Mouse (Mus musculus): ENCODE measurements around the gene Gfpt2. TPM values are rescaled to one million over a fixed set of nuclear protein-coding genes. Genes with fewer than 3 reads are reported as not detected.

Gene Gfpt2
- polyA plus RNA-seq, 1 experiment from 2014 or later = 25.8 TPM

DNA sequence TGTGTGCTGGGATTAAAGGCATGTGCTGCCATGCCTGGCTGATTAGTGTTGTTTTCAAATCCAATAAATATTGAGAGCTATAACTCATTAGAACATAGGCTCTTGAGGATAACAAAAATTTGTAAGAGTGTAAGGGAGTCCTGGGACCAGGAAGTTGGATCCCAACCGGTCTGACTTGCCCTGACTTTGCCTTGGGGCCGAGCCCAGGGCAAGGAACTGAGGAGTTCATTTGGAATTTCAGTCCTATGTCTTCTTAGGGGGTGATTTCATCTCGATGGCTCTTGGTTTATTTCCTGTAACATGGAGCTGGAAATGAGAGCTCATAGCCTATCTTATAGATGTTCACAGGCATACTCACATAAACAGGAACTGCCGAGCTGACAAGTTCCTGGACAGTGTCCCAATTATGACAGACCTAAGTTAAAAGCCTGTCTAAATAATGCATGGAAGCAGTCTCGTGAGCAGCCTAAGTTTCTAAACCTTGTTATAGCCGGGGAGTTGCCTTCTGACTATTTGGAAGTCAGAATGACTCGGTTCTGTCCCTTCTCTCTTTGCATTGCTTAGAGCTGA lies 35.3 kb downstream of the Gfpt2 start:
- 89% methylated on average over 7 of the region's 7 CpGs for WGBS
- H3K36me3 ChIP-seq (replicated peaks) = peaks cover 87% of the 10 kb centered on the region
- H3K27me3 ChIP-seq (ENCODE audit: poor library complexity, severe bottlenecking) = no peaks in the 10 kb centered on the region

DNA sequence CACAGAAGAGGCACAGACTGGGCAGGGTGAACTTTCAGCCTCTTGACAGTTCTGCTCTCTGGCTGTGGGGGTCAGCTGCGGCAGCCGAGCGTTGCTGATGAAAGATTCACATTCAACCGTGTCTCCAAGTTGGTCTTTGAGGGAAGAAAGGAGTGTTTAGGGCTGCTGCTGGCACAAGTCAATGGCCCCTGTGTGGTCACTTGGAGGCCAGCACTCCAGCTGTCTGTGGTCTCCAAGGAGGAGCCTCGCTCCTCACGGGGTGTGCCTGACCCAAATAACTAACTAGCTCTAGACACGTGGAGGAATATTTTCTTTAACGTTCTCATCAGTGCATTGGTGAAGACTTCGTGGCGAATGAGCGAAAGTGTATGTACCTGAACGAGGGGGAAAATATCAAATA lies 38.0 kb downstream of the Gfpt2 start:
- no peaks in the 10 kb centered on the region for H3K27me3 ChIP-seq (ENCODE audit: poor library complexity, severe bottlenecking)
- H3K4me3 ChIP-seq = no peak overlapping the region
- no peaks in the 10 kb centered on the region for H3K9me3 ChIP-seq
- 87% methylated on average over 12 of the region's 12 CpGs for WGBS
- peaks cover 84% of the 10 kb centered on the region for H3K36me3 ChIP-seq (replicated peaks)
- no peak overlapping the region for H3K27ac ChIP-seq
- no peaks in the 10 kb centered on the region for H3K4me1 ChIP-seq
- DNase-seq (ENCODE audit: extremely low spot score, low spot score) = no peak

More for the DNA sequence above, 35.3 kb downstream of the Gfpt2 start:
- Histone ChIP-seq H3K4me3 (no peak overlapping the region), H3K9me3 (no peaks in the 10 kb centered on the region), H3K27ac (no peak overlapping the region), H3K4me1 (no peaks in the 10 kb centered on the region)
- DNase-seq (ENCODE audit: extremely low spot score, low spot score) = no peak

DNA sequence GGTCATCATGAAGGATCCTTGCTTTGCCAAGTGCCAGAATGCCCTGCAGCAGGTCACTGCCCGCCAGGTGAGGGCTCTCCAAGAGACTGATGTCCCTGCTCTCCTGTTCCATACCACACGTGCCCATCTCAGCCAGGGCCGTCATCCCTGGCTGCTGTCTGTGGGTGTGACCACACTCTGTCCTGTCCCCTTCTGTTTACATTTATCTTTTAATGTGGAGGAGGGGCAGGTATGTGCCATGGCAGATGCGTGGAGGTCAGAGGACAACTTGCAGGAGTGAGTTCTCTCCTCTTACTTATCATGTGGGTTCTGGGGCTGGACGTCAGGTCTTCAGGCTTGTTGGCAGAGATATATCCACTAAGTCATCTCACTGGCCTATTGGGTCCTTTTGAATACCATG lies 39.0 kb downstream of the Gfpt2 start:
- DNase-seq (ENCODE audit: extremely low spot score, low spot score) = no peak
- H3K27ac ChIP-seq = no peak overlapping the region
- no peak overlapping the region for H3K4me3 ChIP-seq
- no peaks in the 10 kb centered on the region for H3K9me3 ChIP-seq
- H3K36me3 ChIP-seq (replicated peaks) = peaks cover 90% of the 10 kb centered on the region
- H3K27me3 ChIP-seq (ENCODE audit: poor library complexity, severe bottlenecking) = no peaks in the 10 kb centered on the region
- 88% methylated on average over 5 of the region's 5 CpGs for WGBS
- peaks cover 6% of the 10 kb centered on the region for H3K4me1 ChIP-seq

DNA sequence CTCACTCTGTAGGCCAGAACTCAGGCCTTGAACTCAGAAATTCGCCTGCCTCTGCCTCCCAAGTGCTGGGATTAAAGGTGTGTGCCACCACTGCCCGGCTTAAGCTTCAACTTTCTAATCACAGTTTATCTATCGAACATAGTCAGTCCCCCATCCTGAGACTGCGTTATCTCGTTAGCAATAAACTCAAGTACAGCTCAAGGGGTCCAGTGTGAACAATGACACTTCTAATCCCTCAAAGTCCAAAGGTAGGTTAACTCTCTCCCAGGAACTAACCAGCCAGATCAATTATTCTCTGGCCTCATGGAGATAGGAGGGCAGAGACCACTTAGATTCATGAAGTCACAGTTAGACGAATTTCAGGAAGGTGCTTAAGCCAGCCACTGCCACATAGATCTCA lies 40.3 kb downstream of the Gfpt2 start:
- Histone ChIP-seq H3K36me3 (replicated peaks) (peaks cover 86% of the 10 kb centered on the region), H3K27me3 (ENCODE audit: poor library complexity, severe bottlenecking) (no peaks in the 10 kb centered on the region)
- 90% methylated on average over 6 of the region's 6 CpGs for WGBS

DNA sequence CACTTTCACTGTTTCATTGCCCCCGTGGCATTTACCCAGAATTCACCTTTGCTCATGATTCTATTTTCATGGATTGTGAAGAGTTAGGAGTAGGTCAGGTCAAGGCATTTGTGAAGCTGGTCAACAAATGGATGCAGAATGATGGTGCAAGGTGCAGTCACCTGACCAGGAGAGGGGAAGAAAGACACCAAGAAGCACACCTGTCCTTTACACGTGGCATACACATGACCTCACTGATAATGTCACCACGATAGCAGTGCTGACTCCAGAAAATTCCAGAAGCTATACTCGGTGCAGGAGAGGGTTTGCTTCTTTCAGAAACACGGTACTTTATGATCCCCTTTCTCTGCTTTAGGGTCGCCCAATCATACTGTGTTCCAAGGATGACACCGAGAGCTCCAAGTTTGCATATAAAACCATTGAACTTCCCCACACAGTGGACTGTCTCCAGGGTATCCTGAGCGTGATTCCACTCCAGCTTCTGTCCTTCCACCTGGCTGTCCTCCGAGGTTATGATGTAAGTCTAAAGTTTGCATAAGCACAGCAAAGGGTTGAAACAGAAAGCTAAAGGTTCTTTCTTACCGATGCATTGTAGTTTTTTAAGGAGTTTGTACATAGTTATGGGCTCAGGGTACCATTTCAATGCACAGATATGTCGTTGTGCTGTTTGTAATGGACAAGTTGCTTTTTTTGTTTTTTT lies 41.4 kb downstream of the Gfpt2 start:
- no peak overlapping the region for H3K27ac ChIP-seq
- H3K36me3 ChIP-seq (replicated peaks) = peaks cover 74% of the 10 kb centered on the region
- H3K4me3 ChIP-seq = no peak overlapping the region
- no peak for DNase-seq (ENCODE audit: extremely low spot score, low spot score)
- no peaks in the 10 kb centered on the region for H3K27me3 ChIP-seq (ENCODE audit: poor library complexity, severe bottlenecking)
- no peaks in the 10 kb centered on the region for H3K9me3 ChIP-seq
- 94% methylated on average over 11 of the region's 11 CpGs for WGBS
- peaks cover 17% of the 10 kb centered on the region for H3K4me1 ChIP-seq

More for the DNA sequence above, 40.3 kb downstream of the Gfpt2 start:
- Histone ChIP-seq H3K4me3 (no peak overlapping the region), H3K27ac (no peak overlapping the region), H3K4me1 (peaks cover 17% of the 10 kb centered on the region), H3K9me3 (no peaks in the 10 kb centered on the region)
- no peak for DNase-seq (ENCODE audit: extremely low spot score, low spot score)

DNA sequence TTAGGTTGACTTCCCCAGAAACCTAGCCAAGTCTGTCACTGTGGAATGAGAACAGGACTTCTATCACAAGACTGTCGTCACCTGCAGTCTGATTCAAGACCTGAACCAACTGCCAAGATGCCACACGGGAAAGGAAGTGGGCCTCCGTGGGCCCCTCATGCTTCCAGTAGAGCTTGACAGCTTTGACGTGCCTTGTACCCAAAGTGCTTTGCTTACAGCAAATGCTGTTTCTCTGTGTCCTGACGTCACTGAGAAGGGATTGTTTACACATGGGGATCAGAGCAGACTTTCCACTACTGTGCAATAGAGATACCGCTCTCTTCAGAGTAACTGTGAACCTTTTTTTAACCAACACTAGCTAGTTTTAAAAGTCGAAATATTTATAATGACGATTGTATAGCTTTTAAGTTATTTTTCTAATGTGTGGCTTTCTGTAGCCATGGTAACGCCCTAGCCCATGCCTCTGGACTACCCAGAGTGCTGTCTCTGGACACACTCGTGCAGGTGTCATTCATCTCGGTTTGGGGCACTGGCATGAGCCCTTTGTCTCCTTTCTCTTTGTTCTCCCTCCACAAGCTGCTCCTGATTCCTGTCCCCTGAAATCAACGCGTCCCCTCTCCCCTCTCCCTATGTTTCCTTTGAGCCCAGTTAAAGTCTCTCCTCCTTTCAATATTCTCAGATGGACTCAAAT lies 43.9 kb downstream of the Gfpt2 start:
- peaks cover 50% of the 10 kb centered on the region for H3K36me3 ChIP-seq (replicated peaks)
- peaks cover 17% of the 10 kb centered on the region for H3K4me1 ChIP-seq
- peak overlapping the region; percentile 59; the same call in 1 of the 2 replicates for H3K27ac ChIP-seq
- WGBS = 54% methylated on average over 13 of the region's 13 CpGs
- no peak for DNase-seq (ENCODE audit: extremely low spot score, low spot score)
- H3K9me3 ChIP-seq = no peaks in the 10 kb centered on the region
- H3K27me3 ChIP-seq (ENCODE audit: poor library complexity, severe bottlenecking) = no peaks in the 10 kb centered on the region
- no peak overlapping the region for H3K4me3 ChIP-seq

DNA sequence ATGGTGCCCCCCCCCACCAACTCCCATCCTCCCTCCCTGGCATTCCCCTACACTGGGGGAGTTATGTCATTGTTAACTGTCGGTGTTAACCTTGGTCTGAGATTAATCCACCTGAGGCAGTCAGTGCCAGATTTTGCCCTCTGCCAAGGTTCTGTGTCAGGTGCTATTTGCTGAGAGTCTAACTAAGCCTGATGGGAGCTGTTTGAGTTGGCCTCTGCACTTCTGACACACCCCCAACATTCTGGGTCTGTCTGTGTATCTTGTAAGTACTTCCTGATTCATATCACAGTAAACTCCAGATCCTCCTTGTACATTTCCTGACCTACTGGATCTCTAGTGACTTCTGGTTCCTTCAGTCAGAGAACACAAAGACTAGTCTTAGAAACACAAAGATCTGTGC lies 46.7 kb downstream of the Gfpt2 start:
- Histone ChIP-seq H3K27ac (no peak overlapping the region), H3K4me1 (peaks cover 18% of the 10 kb centered on the region), H3K27me3 (ENCODE audit: poor library complexity, severe bottlenecking) (no peaks in the 10 kb centered on the region), H3K9me3 (no peaks in the 10 kb centered on the region), H3K4me3 (no peak overlapping the region), H3K36me3 (replicated peaks) (peaks cover 22% of the 10 kb centered on the region)
- WGBS = 89% methylated on average over 1 of the region's 1 CpGs
- DNase-seq (ENCODE audit: extremely low spot score, low spot score) = no peak

DNA sequence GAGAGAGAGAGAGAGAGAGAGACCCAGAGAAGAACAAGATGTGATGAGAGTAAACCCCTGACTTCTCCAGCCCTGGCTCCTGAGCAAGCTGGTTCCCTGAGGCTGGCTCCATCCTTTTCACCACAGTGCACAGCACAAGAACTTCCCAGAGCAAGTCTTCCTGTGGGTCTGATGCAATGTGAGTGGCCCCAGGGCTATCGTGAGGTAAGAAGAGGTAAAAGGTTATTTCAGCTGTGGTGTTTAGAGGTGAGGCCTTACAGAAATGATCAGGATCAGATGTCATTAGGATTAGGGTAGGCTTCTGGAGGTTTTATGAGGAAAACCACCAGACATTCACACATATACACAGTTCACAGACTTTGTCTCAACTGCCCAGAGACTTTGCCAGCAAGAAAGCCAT lies 47.9 kb downstream of the Gfpt2 start:
- Histone ChIP-seq H3K27me3 (ENCODE audit: poor library complexity, severe bottlenecking) (no peaks in the 10 kb centered on the region), H3K36me3 (replicated peaks) (peaks cover 14% of the 10 kb centered on the region), H3K4me3 (no peak overlapping the region), H3K9me3 (no peaks in the 10 kb centered on the region), H3K27ac (no peak overlapping the region), H3K4me1 (peaks cover 26% of the 10 kb centered on the region)
- WGBS = 89% methylated on average over 1 of the region's 1 CpGs
- no peak for DNase-seq (ENCODE audit: extremely low spot score, low spot score)

DNA sequence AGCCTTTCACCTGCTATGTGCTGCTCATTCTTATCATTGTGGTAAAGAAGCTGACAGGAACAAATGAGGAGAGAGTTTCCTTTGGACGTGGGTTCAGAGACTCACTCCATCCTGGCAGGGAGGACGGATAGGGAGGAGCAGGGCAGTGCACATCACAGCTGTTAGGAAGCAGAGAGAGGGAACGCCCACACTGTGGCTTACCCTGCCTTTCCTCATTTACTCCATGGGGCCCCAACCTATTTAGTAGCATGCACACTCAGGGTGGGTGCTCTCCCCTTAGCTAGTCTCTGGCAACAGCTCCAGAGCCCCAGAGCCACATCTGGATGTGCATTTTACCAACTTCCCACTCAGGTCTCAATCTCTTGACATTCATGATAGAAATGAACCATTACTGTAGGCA lies 48.7 kb downstream of the Gfpt2 start:
- H3K4me3 ChIP-seq = no peak overlapping the region
- H3K27ac ChIP-seq = no peak overlapping the region
- H3K4me1 ChIP-seq = peaks cover 31% of the 10 kb centered on the region
- no peak for DNase-seq (ENCODE audit: extremely low spot score, low spot score)
- no peaks in the 10 kb centered on the region for H3K9me3 ChIP-seq
- peaks cover 7% of the 10 kb centered on the region for H3K36me3 ChIP-seq (replicated peaks)
- no peaks in the 10 kb centered on the region for H3K27me3 ChIP-seq (ENCODE audit: poor library complexity, severe bottlenecking)
- WGBS = 63% methylated on average over 3 of the region's 3 CpGs

DNA sequence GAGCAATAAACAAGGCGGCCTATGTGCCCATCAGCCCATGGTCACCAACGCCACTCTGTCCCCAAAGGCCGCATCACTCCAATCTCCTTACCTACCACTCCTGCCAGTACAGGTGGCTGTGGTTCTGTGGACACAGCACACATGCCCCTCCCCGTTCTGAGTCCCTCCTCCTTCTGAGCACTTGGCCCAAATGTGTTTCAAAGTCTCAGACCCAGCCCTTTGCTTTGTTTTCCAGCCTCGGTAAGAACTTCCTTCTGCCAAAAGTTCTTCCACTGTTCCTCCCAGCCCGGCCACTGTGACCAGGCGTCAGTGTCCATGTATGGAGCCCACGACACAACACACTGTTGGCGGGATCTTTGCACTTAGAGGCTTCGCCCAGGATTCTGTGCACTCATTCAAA lies 50.3 kb downstream of the Gfpt2 start:
- Histone ChIP-seq H3K27ac (no peak overlapping the region), H3K9me3 (no peaks in the 10 kb centered on the region), H3K36me3 (replicated peaks) (no peaks in the 10 kb centered on the region), H3K27me3 (ENCODE audit: poor library complexity, severe bottlenecking) (no peaks in the 10 kb centered on the region), H3K4me3 (no peak overlapping the region), H3K4me1 (peaks cover 27% of the 10 kb centered on the region)
- 88% methylated on average over 10 of the region's 10 CpGs for WGBS
- no peak for DNase-seq (ENCODE audit: extremely low spot score, low spot score)

DNA sequence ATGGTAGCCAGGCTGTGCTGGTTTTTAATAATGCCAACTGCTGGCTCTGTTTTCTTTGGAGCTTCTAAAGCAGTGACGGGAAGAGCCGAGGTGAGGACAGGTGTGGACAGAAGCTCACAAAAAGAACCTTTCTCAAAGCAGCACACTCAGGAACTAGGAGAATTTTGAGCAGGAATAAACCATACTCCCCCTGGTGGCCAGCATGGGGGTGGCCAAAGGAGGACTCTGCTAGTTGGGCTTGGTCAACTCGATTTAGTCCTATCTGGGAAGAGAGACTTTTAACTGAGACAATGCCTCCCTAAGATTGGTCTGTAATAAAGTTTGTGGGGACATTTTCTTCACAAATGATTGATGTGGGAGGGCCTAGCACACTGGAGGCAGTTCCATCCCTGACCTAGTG lies 51.0 kb downstream of the Gfpt2 start:
- no peak overlapping the region for H3K27ac ChIP-seq
- peaks cover 27% of the 10 kb centered on the region for H3K4me1 ChIP-seq
- peak; percentile 41 for DNase-seq (ENCODE audit: extremely low spot score, low spot score)
- no peaks in the 10 kb centered on the region for H3K27me3 ChIP-seq (ENCODE audit: poor library complexity, severe bottlenecking)
- no peak overlapping the region for H3K4me3 ChIP-seq
- no peaks in the 10 kb centered on the region for H3K9me3 ChIP-seq
- H3K36me3 ChIP-seq (replicated peaks) = peaks cover 3% of the 10 kb centered on the region; the same call in 1 of the 2 replicates
- WGBS = 69% methylated on average over 3 of the region's 3 CpGs

DNA sequence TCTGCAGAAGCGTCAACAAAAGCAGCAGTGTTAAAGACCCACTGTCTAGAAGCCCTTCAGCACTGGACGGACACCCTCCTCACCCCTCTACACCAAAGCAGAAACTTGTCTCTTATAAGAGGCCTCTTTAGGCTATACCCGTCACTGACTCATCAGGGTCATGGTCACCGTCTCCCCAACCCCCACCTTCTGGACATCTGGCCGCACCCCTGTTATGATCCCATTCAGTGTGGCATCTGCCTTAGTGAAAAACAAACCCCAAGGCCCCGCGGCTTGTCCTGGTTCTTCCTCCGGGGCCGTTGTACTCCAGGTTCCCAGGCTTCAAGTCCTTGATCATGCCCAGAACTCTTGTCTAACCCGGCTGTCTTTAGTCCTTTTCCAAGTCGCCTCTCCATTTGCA lies 52.0 kb downstream of the Gfpt2 start:
- DNase-seq (ENCODE audit: extremely low spot score, low spot score) = no peak
- no peaks in the 10 kb centered on the region for H3K27me3 ChIP-seq (ENCODE audit: poor library complexity, severe bottlenecking)
- H3K4me3 ChIP-seq = peak overlapping the region; percentile 94
- WGBS = 40% methylated on average over 11 of the region's 11 CpGs
- peak overlapping the region; percentile 93 for H3K27ac ChIP-seq
- peaks cover 27% of the 10 kb centered on the region for H3K4me1 ChIP-seq
- H3K9me3 ChIP-seq = no peaks in the 10 kb centered on the region
- peaks cover 12% of the 10 kb centered on the region; the same call in 1 of the 2 replicates for H3K36me3 ChIP-seq (replicated peaks)
